Mouse (Mus musculus) CH12.LX (cell line): ENCODE results near the gene Cpz.

Source experiments
- CHD1 ChIP-seq: IDR thresholded peaks from 2 replicates; pipeline ENCODE4 v1.6.1; 2012; ENCODE audit warnings: low read depth, low read length, improper control_type of control experiment, inconsistent platforms
- E2F4 ChIP-seq: IDR thresholded peaks from 2 replicates; pipeline ENCODE4 v1.6.1; 2011; ENCODE audit warnings: low read depth, low read length, improper control_type of control experiment; ENCODE audit not compliant: insufficient replicate concordance
- EP300 ChIP-seq: IDR thresholded peaks from 2 replicates; pipeline ENCODE4 v1.6.1; 2011; ENCODE audit warnings: low read length, improper control_type of control experiment
- HCFC1 ChIP-seq: IDR thresholded peaks from 2 replicates; pipeline ENCODE4 v1.6.1; 2012; ENCODE audit warnings: low read depth, mild to moderate bottlenecking, inconsistent platforms, low read length, improper control_type of control experiment
- KAT2A ChIP-seq: IDR thresholded peaks from 2 replicates; pipeline ENCODE4 v1.6.1; 2012; ENCODE audit warnings: low read length, improper control_type of control experiment, inconsistent platforms; ENCODE audit not compliant: insufficient replicate concordance
- NELFE ChIP-seq: IDR thresholded peaks from 2 replicates; pipeline ENCODE4 v1.6.1; 2011; ENCODE audit warnings: low read depth, low read length, improper control_type of control experiment
- POLR2A ChIP-seq: IDR thresholded peaks from 2 replicates; pipeline ENCODE4 v1.6.1; 2011; ENCODE audit warnings: low read depth, mild to moderate bottlenecking, improper control_type of control experiment, low read length
- RAD21 ChIP-seq: IDR thresholded peaks from 2 replicates; pipeline ENCODE4 v1.6.1; 2011; ENCODE audit warnings: low read depth, mild to moderate bottlenecking, low read length, improper control_type of control experiment, moderate library complexity
- SIN3A ChIP-seq: IDR thresholded peaks from 2 replicates; pipeline ENCODE4 v1.6.1; 2012; ENCODE audit warnings: low read length, improper control_type of control experiment, inconsistent platforms
- ZKSCAN1 ChIP-seq: IDR thresholded peaks from 2 replicates; pipeline ENCODE4 v1.6.1; 2012; ENCODE audit warnings: low read depth, inconsistent platforms, low read length, improper control_type of control experiment, borderline replicate concordance

GRCm38 (mm10) chr5:35531586-35531985 is 6.1 kb upstream of the Cpz start:
- TF ChIP-seq POLR2A (no peak), EP300 (no peak), RAD21 (no peak), CHD1 (no peak), SIN3A (no peak; the same call in 1 of the 2 replicates), HCFC1 (no peak), KAT2A (no peak), ZKSCAN1 (no peak), NELFE (no peak), E2F4 (no peak)
